Mouse (Mus musculus) left cerebral cortex, postnatal 25 days (tissue): ENCODE measurements around the gene 1700021F05Rik. TPM values are rescaled to one million over a fixed set of nuclear protein-coding genes. Genes with fewer than 3 reads are reported as not detected.

ENCODE experiments used
- DNase-seq, 2 experiments: peaks; one replicate each; pipeline ENCODE4 v3.0.0; 2022; ENCODE audit warnings: low spot score in 2 of 2, mixed read lengths in 1 of 2
- intact Hi-C: fragments of 180-260 bp; cut with DNase I; formaldehyde crosslinking; loops from one replicate; pipeline ENCODE4 v1.15.1; 2025
- total RNA-seq, 2 experiments: library from RNA; stranded (reverse); gene quantifications; 2 replicates each; pipeline ENCODE4 v1.2.3; 2021

Gene 1700021F05Rik
- total RNA-seq, 2 experiments from 2014 or later: 42.5 to 42.8 TPM

- DNase-seq: no peak
- intact Hi-C loops: no loop called here
Measured at GRCm38 (mm10) chr10:43489139-43489538, 51.7 kb downstream of the 1700021F05Rik start.

- DNase-seq: no peak
- intact Hi-C loops: no loop called here
Measured at GRCm38 (mm10) chr10:43488258-43488657, 52.5 kb downstream of the 1700021F05Rik start.

GRCm38 (mm10) chr10:43487441-43488010, 53.3 kb downstream of the 1700021F05Rik start:
- intact Hi-C loops: no loop called here

GRCm38 (mm10) chr10:43485751-43486268, 55.0 kb downstream of the 1700021F05Rik start:
- no peak for DNase-seq
- intact Hi-C loops: no loop called here

More at GRCm38 (mm10) chr10:43487441-43488010, 53.3 kb downstream of the 1700021F05Rik start:
- DNase-seq: no peak

GRCm38 (mm10) chr10:43483426-43483995, 57.3 kb downstream of the 1700021F05Rik start:
- intact Hi-C loops: no loop called here
- DNase-seq: no peak

GRCm38 (mm10) chr10:43482021-43482420, 58.8 kb downstream of the 1700021F05Rik start:
- DNase-seq: no peak
- intact Hi-C loops: no loop called here

GRCm38 (mm10) chr10:43481179-43481578, 59.6 kb downstream of the 1700021F05Rik start:
- intact Hi-C loops: no loop called here
- DNase-seq: no peak

GRCm38 (mm10) chr10:43480227-43480849, 60.5 kb downstream of the 1700021F05Rik start:
- no peak for DNase-seq
- intact Hi-C loops: no loop called here

- peak; percentile 72 to 84 for DNase-seq
- intact Hi-C loops: loop anchor here (1.0 to 2.0 kb wide), 2 partner anchors 62 to 305 kb away; partner anchors contain the start of genes 9030612E09Rik and Sobp
Measured at GRCm38 (mm10) chr10:43479436-43480157, 61.2 kb downstream of the 1700021F05Rik start.

- intact Hi-C loops: loop anchor here (1.0 to 2.0 kb wide), 2 partner anchors 62 to 304 kb away; partner anchors contain the start of genes 9030612E09Rik and Sobp
- peak; percentile 45 to 49 for DNase-seq
Measured at GRCm38 (mm10) chr10:43478751-43479435, 61.9 kb downstream of the 1700021F05Rik start, which contains the start of gene Bend3. TSS of gene Bend3 (plus strand) at chr10:43478831.

GRCm38 (mm10) chr10:43477865-43478681, 62.7 kb downstream of the 1700021F05Rik start:
- intact Hi-C loops: loop anchor here (2.0 kb wide), 1 partner anchor 303 kb away; the partner anchor contains the start of genes 9030612E09Rik and Sobp
- DNase-seq: peak; percentile 39 to 63

GRCm38 (mm10) chr10:43477459-43477858, 63.3 kb downstream of the 1700021F05Rik start:
- intact Hi-C loops: no loop called here
- peak in 1 of 2 experiments; percentile 15 for DNase-seq

- peak; percentile 14 to 15 for DNase-seq
Measured at GRCm38 (mm10) chr10:43475376-43475775, 65.4 kb downstream of the 1700021F05Rik start.

More at GRCm38 (mm10) chr10:43475376-43475775, 65.4 kb downstream of the 1700021F05Rik start:
- intact Hi-C loops: no loop called here

Other genes starting within 250 kb of the 1700021F05Rik start
- gene Bend3, start 62.2 kb downstream of the 1700021F05Rik start, total RNA-seq: 1 to 10 TPM; 4.3 to 5.9 TPM
- 10 to 100 TPM in 1 of 2 experiments, not detected in 1; 11.6 TPM for gene Gm9803, start 16.9 kb downstream of the 1700021F05Rik start, total RNA-seq
- gene Cd24a, start 37.3 kb upstream of the 1700021F05Rik start, total RNA-seq: 10 to 100 TPM; 12.0 to 12.7 TPM